Mouse (Mus musculus): ENCODE data around the gene Apol6. TPM values are rescaled to one million over a fixed set of nuclear protein-coding genes. Genes with fewer than 3 reads are reported as not detected.

The Apol6 gene
- polyA plus RNA-seq, 1 experiment = 4.8 TPM

DNA sequence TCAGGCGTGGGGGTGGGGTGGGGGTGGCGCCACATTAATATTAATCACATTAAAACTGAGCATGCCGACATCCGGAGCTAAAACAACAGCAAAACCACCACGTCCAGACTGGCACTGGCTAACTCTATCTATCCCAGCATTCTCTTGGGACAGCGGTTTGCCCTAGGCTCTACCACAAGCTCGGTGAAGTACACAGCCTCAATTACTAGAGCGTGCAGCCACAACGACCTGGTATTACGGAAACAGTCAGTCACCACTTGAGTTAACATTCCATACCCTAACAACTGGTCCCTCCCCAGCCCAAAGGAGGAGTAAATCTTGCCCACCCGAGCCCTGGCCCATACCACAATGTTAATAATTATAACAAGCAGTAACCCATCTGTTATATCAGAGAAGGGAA is 44.7 kb downstream of the Apol6 start:
- Histone ChIP-seq H3K4me3 (no peak overlapping the region), H3K4me2 (ENCODE audit: low read depth) (no peak overlapping the region), H3ac (ENCODE audit: control insufficient read depth, insufficient read length) (no peak overlapping the region), H3K27me3 (ENCODE audit: control insufficient read depth, insufficient read depth, insufficient read length) (no peaks in the 10 kb centered on the region), H3K36me3 (ENCODE audit: control insufficient read depth, insufficient read depth) (peaks cover 95% of the 10 kb centered on the region), H3K79me2 (ENCODE audit: control insufficient read depth, insufficient read depth) (peaks cover 36% of the 10 kb centered on the region)
- TF ChIP-seq TCF3 (IDR thresholded peaks at IDR 0.05; ENCODE audit: insufficient read length, low read depth) (no peak), POLR2AphosphoS2 (IDR thresholded peaks at IDR 0.05; ENCODE audit: insufficient read length, low read depth) (peak; percentile 79), MYOG (IDR thresholded peaks at IDR 0.05; ENCODE audit: control insufficient read depth in 1 of 3, insufficient read depth in 1 of 3, insufficient read length in 2 of 3, low read depth in 2 of 3) (no peak), MYOD1 (IDR thresholded peaks at IDR 0.05; ENCODE audit: control insufficient read depth in 1 of 3, insufficient read length in 2 of 3, low read depth in 2 of 3) (peak in 1 of 3 experiments; percentile 25), CEBPB (IDR thresholded peaks at IDR 0.05; ENCODE audit: insufficient read depth, poor library complexity, severe bottlenecking) (no peak), E2F4 (IDR thresholded peaks at IDR 0.05; ENCODE audit: insufficient read depth) (no peak), USF1 (IDR thresholded peaks at IDR 0.05; ENCODE audit: low read depth) (no peak), POLR2A (IDR thresholded peaks at IDR 0.05; ENCODE audit: insufficient read length, low read depth) (peak; percentile 39)

GRCm38 (mm10) chr15:77090531-77090930 is 46.0 kb downstream of the Apol6 start:
- peaks cover 36% of the 10 kb centered on the region for H3K79me2 ChIP-seq (ENCODE audit: control insufficient read depth, insufficient read depth)
- TF ChIP-seq POLR2AphosphoS2 (IDR thresholded peaks at IDR 0.05; ENCODE audit: insufficient read length, low read depth) (peak; percentile 84), SRF (IDR thresholded peaks at IDR 0.05; ENCODE audit: control insufficient read depth, insufficient read length, low read depth) (no peak), POLR2A (IDR thresholded peaks at IDR 0.05; ENCODE audit: insufficient read length, low read depth) (peak; percentile 68)

GRCm38 (mm10) chr15:77091394-77091793 is 46.9 kb downstream of the Apol6 start:
- Histone ChIP-seq H3K4me2 (ENCODE audit: low read depth) (no peak overlapping the region), H3K4me3 (no peak overlapping the region), H3ac (ENCODE audit: control insufficient read depth, insufficient read length) (no peak overlapping the region), H3K79me2 (ENCODE audit: control insufficient read depth, insufficient read depth) (peaks cover 36% of the 10 kb centered on the region), H3K27me3 (ENCODE audit: control insufficient read depth, insufficient read depth, insufficient read length) (no peaks in the 10 kb centered on the region), H3K36me3 (ENCODE audit: control insufficient read depth, insufficient read depth) (peaks cover 95% of the 10 kb centered on the region)
- TF ChIP-seq MYOG (IDR thresholded peaks at IDR 0.05; ENCODE audit: control insufficient read depth in 1 of 3, insufficient read depth in 1 of 3, insufficient read length in 2 of 3, low read depth in 2 of 3) (no peak), CEBPB (IDR thresholded peaks at IDR 0.05; ENCODE audit: insufficient read depth, poor library complexity, severe bottlenecking) (no peak), SRF (IDR thresholded peaks at IDR 0.05; ENCODE audit: control insufficient read depth, insufficient read length, low read depth) (no peak), MAX (IDR thresholded peaks at IDR 0.05; ENCODE audit: low read depth) (no peak), E2F4 (IDR thresholded peaks at IDR 0.05; ENCODE audit: insufficient read depth) (no peak), POLR2AphosphoS2 (IDR thresholded peaks at IDR 0.05; ENCODE audit: insufficient read length, low read depth) (peak; percentile 64), USF1 (IDR thresholded peaks at IDR 0.05; ENCODE audit: low read depth) (no peak), TCF12 (IDR thresholded peaks at IDR 0.05; ENCODE audit: insufficient read depth, poor library complexity, severe bottlenecking) (no peak), POLR2A (IDR thresholded peaks at IDR 0.05; ENCODE audit: insufficient read length, low read depth) (peak; percentile 53), TCF3 (IDR thresholded peaks at IDR 0.05; ENCODE audit: insufficient read length, low read depth) (no peak), MYOD1 (IDR thresholded peaks at IDR 0.05; ENCODE audit: control insufficient read depth in 1 of 3, insufficient read length in 2 of 3, low read depth in 2 of 3) (no peak), REST (IDR thresholded peaks at IDR 0.05; ENCODE audit: insufficient read depth, insufficient read length) (no peak)

More at GRCm38 (mm10) chr15:77090531-77090930, 46.0 kb downstream of the Apol6 start:
- Histone ChIP-seq H3K4me3 (no peak overlapping the region), H3ac (ENCODE audit: control insufficient read depth, insufficient read length) (no peak overlapping the region), H3K36me3 (ENCODE audit: control insufficient read depth, insufficient read depth) (peaks cover 95% of the 10 kb centered on the region), H3K4me2 (ENCODE audit: low read depth) (no peak overlapping the region), H3K27me3 (ENCODE audit: control insufficient read depth, insufficient read depth, insufficient read length) (no peaks in the 10 kb centered on the region)

DNA sequence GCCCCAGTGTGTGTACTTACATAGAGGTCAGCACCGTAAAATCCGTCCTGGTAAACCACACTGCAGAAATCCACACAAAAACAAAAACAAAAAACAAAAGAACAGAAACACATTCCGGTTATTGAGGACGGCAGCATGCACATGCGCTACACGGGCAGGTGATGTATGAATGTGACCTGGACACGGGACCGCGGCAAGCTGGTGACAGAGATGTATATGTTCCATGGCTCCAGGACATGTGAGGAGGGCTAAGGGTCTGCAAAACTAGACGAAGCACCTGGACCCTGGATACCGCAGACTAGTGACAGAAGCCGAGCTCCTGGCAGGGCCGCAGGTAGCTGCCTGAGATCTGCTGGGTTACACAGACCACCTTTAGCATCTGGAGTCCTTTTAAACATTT is 49.9 kb downstream of the Apol6 start:
- Histone ChIP-seq H3ac (ENCODE audit: control insufficient read depth, insufficient read length) (no peak overlapping the region), H3K4me3 (no peak overlapping the region), H3K36me3 (ENCODE audit: control insufficient read depth, insufficient read depth) (peaks cover 99% of the 10 kb centered on the region), H3K27me3 (ENCODE audit: control insufficient read depth, insufficient read depth, insufficient read length) (no peaks in the 10 kb centered on the region), H3K4me2 (ENCODE audit: low read depth) (no peak overlapping the region), H3K79me2 (ENCODE audit: control insufficient read depth, insufficient read depth) (peaks cover 28% of the 10 kb centered on the region)
- TF ChIP-seq E2F4 (IDR thresholded peaks at IDR 0.05; ENCODE audit: insufficient read depth) = no peak
- TF ChIP-seq USF1 (IDR thresholded peaks at IDR 0.05; ENCODE audit: low read depth) = no peak
- TF ChIP-seq MAX (IDR thresholded peaks at IDR 0.05; ENCODE audit: low read depth) = no peak
- no peak for TF ChIP-seq TCF12 (IDR thresholded peaks at IDR 0.05; ENCODE audit: insufficient read depth, poor library complexity, severe bottlenecking)
- no peak for TF ChIP-seq MYOG (IDR thresholded peaks at IDR 0.05; ENCODE audit: control insufficient read depth in 1 of 3, insufficient read depth in 1 of 3, insufficient read length in 2 of 3, low read depth in 2 of 3)
- TF ChIP-seq MYOD1 (IDR thresholded peaks at IDR 0.05; ENCODE audit: control insufficient read depth in 1 of 3, insufficient read length in 2 of 3, low read depth in 2 of 3) = no peak
- TF ChIP-seq REST (IDR thresholded peaks at IDR 0.05; ENCODE audit: insufficient read depth, insufficient read length) = no peak
- peak; percentile 53 for TF ChIP-seq POLR2A (IDR thresholded peaks at IDR 0.05; ENCODE audit: insufficient read length, low read depth)
- no peak for TF ChIP-seq TCF3 (IDR thresholded peaks at IDR 0.05; ENCODE audit: insufficient read length, low read depth)
- TF ChIP-seq POLR2AphosphoS2 (IDR thresholded peaks at IDR 0.05; ENCODE audit: insufficient read length, low read depth) = peak; percentile 76
- no peak for TF ChIP-seq CEBPB (IDR thresholded peaks at IDR 0.05; ENCODE audit: insufficient read depth, poor library complexity, severe bottlenecking)
- TF ChIP-seq SRF (IDR thresholded peaks at IDR 0.05; ENCODE audit: control insufficient read depth, insufficient read length, low read depth) = no peak

GRCm38 (mm10) chr15:77095216-77095615 is 50.7 kb downstream of the Apol6 start:
- no peak for TF ChIP-seq TCF12 (IDR thresholded peaks at IDR 0.05; ENCODE audit: insufficient read depth, poor library complexity, severe bottlenecking)
- no peak for TF ChIP-seq USF1 (IDR thresholded peaks at IDR 0.05; ENCODE audit: low read depth)
- TF ChIP-seq MYOD1 (IDR thresholded peaks at IDR 0.05; ENCODE audit: control insufficient read depth in 1 of 3, insufficient read length in 2 of 3, low read depth in 2 of 3) = no peak
- no peak for TF ChIP-seq E2F4 (IDR thresholded peaks at IDR 0.05; ENCODE audit: insufficient read depth)
- TF ChIP-seq MYOG (IDR thresholded peaks at IDR 0.05; ENCODE audit: control insufficient read depth in 1 of 3, insufficient read depth in 1 of 3, insufficient read length in 2 of 3, low read depth in 2 of 3) = no peak
- TF ChIP-seq TCF3 (IDR thresholded peaks at IDR 0.05; ENCODE audit: insufficient read length, low read depth) = no peak
- TF ChIP-seq SRF (IDR thresholded peaks at IDR 0.05; ENCODE audit: control insufficient read depth, insufficient read length, low read depth) = no peak
- no peak for TF ChIP-seq POLR2AphosphoS2 (IDR thresholded peaks at IDR 0.05; ENCODE audit: insufficient read length, low read depth)
- TF ChIP-seq MAX (IDR thresholded peaks at IDR 0.05; ENCODE audit: low read depth) = no peak
- no peak for TF ChIP-seq CEBPB (IDR thresholded peaks at IDR 0.05; ENCODE audit: insufficient read depth, poor library complexity, severe bottlenecking)
- Histone ChIP-seq H3K79me2 (ENCODE audit: control insufficient read depth, insufficient read depth) (peaks cover 21% of the 10 kb centered on the region), H3K4me3 (no peak overlapping the region), H3ac (ENCODE audit: control insufficient read depth, insufficient read length) (no peak overlapping the region), H3K4me2 (ENCODE audit: low read depth) (no peak overlapping the region), H3K27me3 (ENCODE audit: control insufficient read depth, insufficient read depth, insufficient read length) (no peaks in the 10 kb centered on the region), H3K36me3 (ENCODE audit: control insufficient read depth, insufficient read depth) (peaks cover 99% of the 10 kb centered on the region)

Measured in myocyte (in vitro differentiated cells).